15 mouse cellular contexts compared by ENCODE assay signal in genomic region chr16:56232736-56233135, GRCm38 (mm10). TPM values are rescaled to one million over a fixed set of nuclear protein-coding genes. Genes with fewer than 3 reads are reported as not detected.
DNase-seq lines count a peak whose midpoint lies in the region; ATAC-seq and TF ChIP-seq lines count a peak whose summit lies in the region.
"Had no signal": no experiment of that assay in that cellular context is flagged by ENCODE, and none has a peak within 500 bp of the region (broad histone marks: within the 10 kb centered on the region; RNA-seq: fewer than 3 reads in every experiment).

No protein-coding gene starts in this region.

- no peaks in the 10 kb centered on the region for H3K9me3 ChIP-seq in heart, embryonic 10.5 days
- no peaks in the 10 kb centered on the region for H3K9me3 ChIP-seq in limb, embryonic 14.5 days (ENCODE audit: control insufficient read depth, low read length)
- no peaks in the 10 kb centered on the region for H3K9me3 ChIP-seq in limb, embryonic 10.5 days (replicated peaks)
- H3K9me3 ChIP-seq in midbrain, embryonic 14.5 days (ENCODE audit: control insufficient read depth, low read length) = no peaks in the 10 kb centered on the region
- H3K9me3 ChIP-seq: forebrain, embryonic 15.5 days; limb, embryonic 12.5 days had no signal

- no peak overlapping the region for H3K9ac ChIP-seq in limb, embryonic 14.5 days (ENCODE audit: low read depth, low read length, severe bottlenecking)
- H3K9ac ChIP-seq in midbrain, embryonic 14.5 days (replicated peaks; ENCODE audit: low read length) = no peak overlapping the region
- H3K9ac ChIP-seq: forebrain, embryonic 15.5 days; limb, embryonic 12.5 days had no signal

- no peak overlapping the region for H3K4me3 ChIP-seq in heart, embryonic 10.5 days
- H3K4me3 ChIP-seq in limb, embryonic 14.5 days (replicated peaks; ENCODE audit: low read length) = no peak overlapping the region
- H3K4me3 ChIP-seq in limb, embryonic 10.5 days = no peak overlapping the region
- no peak overlapping the region for H3K4me3 ChIP-seq in midbrain, embryonic 14.5 days (replicated peaks; ENCODE audit: low read depth, low read length)
- H3K4me3 ChIP-seq: forebrain, embryonic 15.5 days; heart, adult 2 months; limb, embryonic 12.5 days had no signal

- DNase-seq in heart, adult 9 months (ENCODE audit: low spot score in 2 of 2) = peak; percentile 8 to 26
- no peak for DNase-seq in heart, embryonic 10.5 days (ENCODE audit: low spot score)
- DNase-seq in limb, embryonic 14.5 days (ENCODE audit: low spot score) = peak; percentile 6
- DNase-seq in limb, embryonic 10.5 days (ENCODE audit: low spot score) = no peak
- peak; percentile 15 to 23 for DNase-seq in cerebellum, postnatal 36 days
- DNase-seq in lung, postnatal 14 days = peak; percentile 3
- no peak for DNase-seq in midbrain, embryonic 14.5 days
- DNase-seq in embryo, embryonic 10 days (ENCODE audit: low spot score) = no peak
- DNase-seq: kidney, postnatal 36 days had no signal

- no peak for TF ChIP-seq POLR2A in limb, embryonic 14.5 days (IDR thresholded peaks at IDR 0.05; ENCODE audit: borderline replicate concordance, extremely low read depth, insufficient read depth, insufficient read length)

- no peaks in the 10 kb centered on the region for H3K36me3 ChIP-seq in heart, embryonic 10.5 days
- H3K36me3 ChIP-seq in limb, embryonic 14.5 days (ENCODE audit: control insufficient read depth, insufficient read depth, low read length) = 0 out of 2 replicates have a peak, but pooled peaks cover 4% of the 10 kb centered on the region
- H3K36me3 ChIP-seq in limb, embryonic 10.5 days = no peaks in the 10 kb centered on the region
- H3K36me3 ChIP-seq in midbrain, embryonic 14.5 days (ENCODE audit: control insufficient read depth, insufficient read depth, low read length) = 0 out of 2 replicates have a peak, but pooled peaks cover 3% of the 10 kb centered on the region
- H3K36me3 ChIP-seq: forebrain, embryonic 15.5 days; limb, embryonic 12.5 days had no signal

- H3K27me3 ChIP-seq in heart, embryonic 10.5 days (ENCODE audit: insufficient read depth, poor library complexity, severe bottlenecking) = no peaks in the 10 kb centered on the region
- no peaks in the 10 kb centered on the region for H3K27me3 ChIP-seq in limb, embryonic 14.5 days (ENCODE audit: control insufficient read depth, insufficient read depth, low read length)
- H3K27me3 ChIP-seq in limb, embryonic 10.5 days (ENCODE audit: low read depth, poor library complexity, severe bottlenecking) = no peaks in the 10 kb centered on the region
- no peaks in the 10 kb centered on the region for H3K27me3 ChIP-seq in midbrain, embryonic 14.5 days (ENCODE audit: control insufficient read depth, insufficient read depth, low read length)
- H3K27me3 ChIP-seq: forebrain, embryonic 15.5 days; limb, embryonic 12.5 days had no signal

- no peak overlapping the region for H3K27ac ChIP-seq in heart, embryonic 10.5 days
- H3K27ac ChIP-seq in limb, embryonic 14.5 days (replicated peaks; ENCODE audit: low read depth, low read length) = no peak overlapping the region
- no peak overlapping the region for H3K27ac ChIP-seq in limb, embryonic 10.5 days
- no peak overlapping the region for H3K27ac ChIP-seq in midbrain, embryonic 14.5 days (replicated peaks; ENCODE audit: low read depth, low read length)
- H3K27ac ChIP-seq: forebrain, embryonic 15.5 days; heart, adult 2 months; limb, embryonic 12.5 days; macrophage had no signal

- no peaks in the 10 kb centered on the region; the same call in 1 of the 2 replicates for H3K4me1 ChIP-seq in heart, embryonic 10.5 days
- H3K4me1 ChIP-seq in limb, embryonic 14.5 days (ENCODE audit: control insufficient read depth, insufficient read depth, low read length) = no peaks in the 10 kb centered on the region
- H3K4me1 ChIP-seq in limb, embryonic 10.5 days = no peaks in the 10 kb centered on the region
- H3K4me1 ChIP-seq in midbrain, embryonic 14.5 days (ENCODE audit: control insufficient read depth, insufficient read depth, low read length) = no peaks in the 10 kb centered on the region
- H3K4me1 ChIP-seq: forebrain, embryonic 15.5 days; limb, embryonic 12.5 days had no signal

- ATAC-seq in limb, embryonic 14.5 days (ENCODE audit: low FRiP score, low read depth) = no peak
- ATAC-seq in midbrain, embryonic 14.5 days (ENCODE audit: low FRiP score, low TSS enrichment) = no peak
- ATAC-seq: forebrain, embryonic 15.5 days; inflammation-experienced regulatory T-cells, adult 6 months had no signal

- no peak overlapping the region for H3K4me2 ChIP-seq in limb, embryonic 14.5 days (replicated peaks; ENCODE audit: low read depth, low read length, severe bottlenecking)
- no peak overlapping the region for H3K4me2 ChIP-seq in midbrain, embryonic 14.5 days (ENCODE audit: low read length)
- H3K4me2 ChIP-seq: forebrain, embryonic 15.5 days; limb, embryonic 12.5 days had no signal

- WGBS in heart, embryonic 10.5 days = 81% methylated on average over 10 of the region's 10 CpGs
- 68% methylated on average over 10 of the region's 10 CpGs for WGBS in limb, embryonic 14.5 days
- WGBS in limb, embryonic 10.5 days = 84% methylated on average over 10 of the region's 10 CpGs
- WGBS in midbrain, embryonic 14.5 days = 90% methylated on average over 10 of the region's 10 CpGs

RNA-seq across cellular contexts. Expression of gene Impg2, which starts 28.6 kb away (rescaled TPM):
- polyA plus RNA-seq in heart, embryonic 10.5 days (2016; fragmentation: Nextera tagmentation; extraction: Ambion mirVana) = 0.02 and 0.10 TPM in 2 replicates
- polyA plus RNA-seq in limb, embryonic 14.5 days (2012; rRNA removed) = 0.65 and 0.79 TPM in 2 replicates
- polyA plus RNA-seq in limb, embryonic 14.5 days (2014; fragmentation: Nextera tagmentation; extraction: Ambion mirVana) = 0.14 TPM in 2 replicates
- polyA plus RNA-seq in limb, embryonic 10.5 days (2016; fragmentation: Nextera tagmentation; extraction: Ambion mirVana) = 0.03 and 0.05 TPM in 2 replicates
- polyA plus RNA-seq in midbrain, embryonic 14.5 days (2014; fragmentation: Nextera tagmentation; extraction: Ambion mirVana) = 0.26 and 0.30 TPM in 2 replicates
- polyA plus RNA-seq: embryonic facial prominence, embryonic 11.5 days; heart, adult 2 months had no signal

Comparison
In these comparisons a context has a peak if more than half of its experiments do, and no peak if none do; other contexts are left out.
1. DNase-seq: peak in heart, adult 9 months (2 of 2), limb, embryonic 14.5 days (single experiment), cerebellum, postnatal 36 days (2 of 2) and lung, postnatal 14 days (single experiment); none in heart, embryonic 10.5 days (single experiment), limb, embryonic 10.5 days (single experiment), midbrain, embryonic 14.5 days (single experiment) and embryo, embryonic 10 days (single experiment).